Mouse (Mus musculus): ENCODE measurements around the gene Ube2v1. TPM values are rescaled to one million over a fixed set of nuclear protein-coding genes. Genes with fewer than 3 reads are reported as not detected.

Gene Ube2v1
- total and polyA plus RNA-seq, 2 experiments from 2014 or later = 161 to 369 TPM

DNA sequence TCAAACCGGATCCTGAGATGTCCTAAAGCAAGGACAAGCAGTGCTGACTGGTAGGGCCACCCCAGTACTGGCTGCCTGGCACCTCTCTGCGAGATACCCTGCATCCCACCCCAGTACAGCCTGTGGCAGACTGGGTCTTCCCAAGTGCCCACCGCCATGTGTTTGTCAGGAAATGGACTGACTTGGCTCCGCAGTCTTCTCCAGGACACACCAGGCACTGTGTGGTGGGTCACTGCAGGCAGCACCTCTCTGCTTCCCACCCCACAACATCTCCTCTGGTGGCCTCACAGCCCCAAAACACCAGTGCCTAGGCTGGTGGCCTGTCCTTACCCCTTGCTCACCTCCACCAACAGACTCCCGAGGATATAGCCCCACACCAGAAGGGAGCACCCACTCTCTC, 1.5 kb downstream of the Ube2v1 start:
- peak overlapping the region; percentile 78 for H3K4me2 ChIP-seq (ENCODE audit: low read depth)
- no peak for DNase-seq
- H3K27me3 ChIP-seq (ENCODE audit: insufficient read depth, low read length) = no peaks in the 10 kb centered on the region
- 81% methylated on average over 5 of the region's 5 CpGs for WGBS
- no peak overlapping the region for H3K27ac ChIP-seq (ENCODE audit: low read depth, low read length)
- peak overlapping the region; percentile 90 for H3K9ac ChIP-seq
- H3K4me3 ChIP-seq (ENCODE audit: low read depth, low read length) = peak overlapping the region; percentile 93
- no peaks in the 10 kb centered on the region for H3K9me3 ChIP-seq (ENCODE audit: low read length)
- H3K36me3 ChIP-seq (ENCODE audit: insufficient read depth) = peaks cover 9% of the 10 kb centered on the region; the same call in 1 of the 2 replicates
- ATAC-seq = no peak
- TF ChIP-seq CTCF (IDR thresholded peaks at IDR 0.05; ENCODE audit: low read depth) = no peak
- H3K4me1 ChIP-seq (ENCODE audit: insufficient read depth) = peaks cover 20% of the 10 kb centered on the region

DNA sequence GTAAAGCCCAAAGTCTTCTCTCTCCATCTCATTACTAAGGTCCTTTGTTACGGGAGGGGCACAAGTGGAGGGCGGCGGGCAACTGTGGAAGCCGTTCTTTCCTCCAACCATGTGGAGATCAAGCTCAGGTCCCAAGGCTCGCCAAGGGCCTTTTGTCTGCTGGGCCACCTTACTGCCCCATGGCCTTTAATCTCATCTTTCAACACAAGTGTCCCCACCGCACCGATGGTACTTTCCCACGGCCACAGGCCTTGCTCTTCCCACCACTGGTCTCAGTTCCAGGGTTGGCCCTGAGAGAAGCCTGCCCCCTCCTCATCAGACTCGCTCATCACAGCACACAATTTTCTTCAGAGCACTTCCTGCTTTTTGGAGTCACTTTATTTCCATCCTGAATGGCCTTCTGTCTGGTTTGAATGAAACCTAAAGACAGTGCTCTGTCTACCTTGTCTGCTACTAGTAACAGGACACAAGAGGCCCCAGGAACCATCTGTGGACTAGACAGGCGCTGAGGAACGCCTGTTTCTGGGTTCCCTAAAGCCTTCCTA, 2.2 kb downstream of the Ube2v1 start:
- Histone ChIP-seq H3K4me1 (ENCODE audit: insufficient read depth) (peaks cover 20% of the 10 kb centered on the region), H3K27me3 (ENCODE audit: insufficient read depth, low read length) (no peaks in the 10 kb centered on the region), H3K9me3 (ENCODE audit: low read length) (no peaks in the 10 kb centered on the region), H3K27ac (ENCODE audit: low read depth, low read length) (no peak overlapping the region), H3K9ac (no peak overlapping the region), H3K4me2 (ENCODE audit: low read depth) (no peak overlapping the region), H3K36me3 (ENCODE audit: insufficient read depth) (peaks cover 9% of the 10 kb centered on the region; the same call in 1 of the 2 replicates), H3K4me3 (ENCODE audit: low read depth, low read length) (no peak overlapping the region)
- no peak for TF ChIP-seq CTCF (IDR thresholded peaks at IDR 0.05; ENCODE audit: low read depth)
- no peak for DNase-seq
- no peak for ATAC-seq
- whole genome bisulfite sequencing = 74% methylated on average over 11 of the region's 11 CpGs

DNA sequence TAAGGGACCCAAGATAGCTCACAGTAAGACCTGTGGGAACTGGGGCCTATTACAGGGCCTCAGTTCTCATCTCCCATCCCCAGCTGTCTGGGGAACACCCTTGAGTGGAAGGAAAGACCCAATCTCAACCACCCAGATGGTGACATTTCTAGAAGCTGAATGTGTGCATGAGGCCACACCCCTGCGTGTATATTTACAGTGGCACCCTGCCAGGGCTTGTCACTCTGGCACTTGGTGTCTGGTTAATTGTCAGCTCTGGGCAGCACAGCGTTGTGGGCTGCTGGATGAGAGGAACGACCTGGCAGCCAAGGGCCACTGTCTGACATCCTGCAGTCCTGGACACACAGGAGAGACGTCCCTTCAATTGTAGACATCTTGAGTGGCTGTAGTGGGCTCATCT, 3.0 kb downstream of the Ube2v1 start:
- Histone ChIP-seq H3K4me1 (ENCODE audit: insufficient read depth) (peaks cover 16% of the 10 kb centered on the region), H3K9ac (no peak overlapping the region), H3K4me2 (ENCODE audit: low read depth) (no peak overlapping the region), H3K4me3 (ENCODE audit: low read depth, low read length) (no peak overlapping the region), H3K9me3 (ENCODE audit: low read length) (no peaks in the 10 kb centered on the region), H3K27ac (ENCODE audit: low read depth, low read length) (no peak overlapping the region), H3K27me3 (ENCODE audit: insufficient read depth, low read length) (no peaks in the 10 kb centered on the region), H3K36me3 (ENCODE audit: insufficient read depth) (peaks cover 9% of the 10 kb centered on the region; the same call in 1 of the 2 replicates)
- no peak for TF ChIP-seq CTCF (IDR thresholded peaks at IDR 0.05; ENCODE audit: low read depth)
- DNase-seq (no peak), ATAC-seq (no peak)
- 30% methylated on average over 4 of the region's 4 CpGs for WGBS

GRCm38 (mm10) chr2:167627019-167627418, 4.9 kb downstream of the Ube2v1 start:
- no peak for ATAC-seq
- peaks cover 9% of the 10 kb centered on the region for H3K4me1 ChIP-seq (ENCODE audit: insufficient read depth)
- no peak overlapping the region for H3K27ac ChIP-seq (ENCODE audit: low read depth, low read length)
- H3K9ac ChIP-seq = no peak overlapping the region
- WGBS = 78% methylated on average over 7 of the region's 7 CpGs
- H3K4me2 ChIP-seq (ENCODE audit: low read depth) = no peak overlapping the region
- H3K27me3 ChIP-seq (ENCODE audit: insufficient read depth, low read length) = no peaks in the 10 kb centered on the region
- H3K4me3 ChIP-seq (ENCODE audit: low read depth, low read length) = no peak overlapping the region
- no peak for TF ChIP-seq CTCF (IDR thresholded peaks at IDR 0.05; ENCODE audit: low read depth)
- no peaks in the 10 kb centered on the region for H3K9me3 ChIP-seq (ENCODE audit: low read length)
- peaks cover 9% of the 10 kb centered on the region; the same call in 1 of the 2 replicates for H3K36me3 ChIP-seq (ENCODE audit: insufficient read depth)
- DNase-seq = no peak

- no peak overlapping the region for H3K4me3 ChIP-seq (ENCODE audit: low read depth, low read length)
- DNase-seq (no peak), ATAC-seq (no peak)
- TF ChIP-seq CTCF (IDR thresholded peaks at IDR 0.05; ENCODE audit: low read depth) = no peak
- 44% methylated on average over 2 of the region's 2 CpGs for WGBS
- peaks cover 9% of the 10 kb centered on the region; the same call in 1 of the 2 replicates for H3K36me3 ChIP-seq (ENCODE audit: insufficient read depth)
- H3K4me2 ChIP-seq (ENCODE audit: low read depth) = no peak overlapping the region
- H3K9ac ChIP-seq = no peak overlapping the region
- no peaks in the 10 kb centered on the region for H3K27me3 ChIP-seq (ENCODE audit: insufficient read depth, low read length)
- peaks cover 7% of the 10 kb centered on the region for H3K4me1 ChIP-seq (ENCODE audit: insufficient read depth)
- H3K9me3 ChIP-seq (ENCODE audit: low read length) = no peaks in the 10 kb centered on the region
- H3K27ac ChIP-seq (ENCODE audit: low read depth, low read length) = no peak overlapping the region
These were observed 6.2 kb downstream of the Ube2v1 start for GRCm38 (mm10) chr2:167625670-167626069.

GRCm38 (mm10) chr2:167624368-167625075, 7.4 kb downstream of the Ube2v1 start:
- no peak overlapping the region for H3K9ac ChIP-seq
- no peaks in the 10 kb centered on the region for H3K27me3 ChIP-seq (ENCODE audit: insufficient read depth, low read length)
- WGBS = 70% methylated on average over 6 of the region's 6 CpGs
- TF ChIP-seq CTCF (IDR thresholded peaks at IDR 0.05; ENCODE audit: low read depth) = no peak
- no peak overlapping the region for H3K4me3 ChIP-seq (ENCODE audit: low read depth, low read length)
- no peaks in the 10 kb centered on the region for H3K4me1 ChIP-seq (ENCODE audit: insufficient read depth)
- no peaks in the 10 kb centered on the region for H3K9me3 ChIP-seq (ENCODE audit: low read length)
- peak; percentile 59 for ATAC-seq
- H3K27ac ChIP-seq (ENCODE audit: low read depth, low read length) = no peak overlapping the region; the same call in 1 of the 2 replicates
- peak; percentile 12 for DNase-seq
- H3K4me2 ChIP-seq (ENCODE audit: low read depth) = no peak overlapping the region
- H3K36me3 ChIP-seq (ENCODE audit: insufficient read depth) = peaks cover 9% of the 10 kb centered on the region; the same call in 1 of the 2 replicates

GRCm38 (mm10) chr2:167622965-167623364, 8.9 kb downstream of the Ube2v1 start:
- TF ChIP-seq CTCF (IDR thresholded peaks at IDR 0.05; ENCODE audit: low read depth) = no peak
- no peak for DNase-seq
- H3K4me3 ChIP-seq (ENCODE audit: low read depth, low read length) = no peak overlapping the region
- H3K4me1 ChIP-seq (ENCODE audit: insufficient read depth) = no peaks in the 10 kb centered on the region
- H3K27me3 ChIP-seq (ENCODE audit: insufficient read depth, low read length) = no peaks in the 10 kb centered on the region
- no peak overlapping the region for H3K27ac ChIP-seq (ENCODE audit: low read depth, low read length)
- no peaks in the 10 kb centered on the region for H3K9me3 ChIP-seq (ENCODE audit: low read length)
- no peak overlapping the region for H3K4me2 ChIP-seq (ENCODE audit: low read depth)
- WGBS = 83% methylated on average over 5 of the region's 5 CpGs
- ATAC-seq = no peak
- no peaks in the 10 kb centered on the region for H3K36me3 ChIP-seq (ENCODE audit: insufficient read depth)
- H3K9ac ChIP-seq = no peak overlapping the region
